Mouse (Mus musculus) heart, postnatal 0 days (tissue): ENCODE measurements around the gene Syt1. TPM values are rescaled to one million over a fixed set of nuclear protein-coding genes. Genes with fewer than 3 reads are reported as not detected.
A peak's percentile ranks its signal among the peaks of the same experiment; 100 is the strongest.

Experiments used
- ATAC-seq: fragments of 200-750 bp; cut with Nextera tagmentation; 2 replicates; pipeline ENCODE4 v1.8.0; 2017; ENCODE audit warnings: low read depth, moderate number of reproducible peaks, moderate library complexity; ENCODE audit not compliant: insufficient read depth
- DNase-seq: peaks from one replicate; pipeline ENCODE4 v3.0.0-alpha.2; 2016; ENCODE audit warnings: low spot score
- H3K27ac ChIP-seq: fragments of 300-500 bp; sonication (generic); 2 replicates; pipeline ENCODE4 v1.5.1; 2014; ENCODE audit warnings: low read depth, mild to moderate bottlenecking
- H3K27me3 ChIP-seq: fragments of 300-500 bp; sonication (generic); 2 replicates; pipeline ENCODE4 v1.6.1; 2014; ENCODE audit warnings: low read length, mixed read lengths; ENCODE audit not compliant: control insufficient read depth, insufficient read depth
- H3K36me3 ChIP-seq: fragments of 300-500 bp; sonication (generic); replicated peaks from 2 replicates; pipeline ENCODE4 v1.6.1; 2014; ENCODE audit warnings: low read length, mixed read lengths; ENCODE audit not compliant: control insufficient read depth, insufficient read depth
- H3K4me1 ChIP-seq: fragments of 300-500 bp; sonication (generic); 2 replicates; pipeline ENCODE4 v1.6.1; 2014; ENCODE audit warnings: antibody characterized with exemption; ENCODE audit not compliant: control insufficient read depth, insufficient read depth
- H3K4me2 ChIP-seq: fragments of 300-500 bp; sonication (generic); 2 replicates; pipeline ENCODE4 v1.6.1; 2014; ENCODE audit warnings: low read depth, mild to moderate bottlenecking, low read length, moderate library complexity
- H3K4me3 ChIP-seq: fragments of 300-500 bp; sonication (generic); 2 replicates; pipeline ENCODE4 v1.5.1; 2014; ENCODE audit warnings: low read depth, low read length
- H3K9ac ChIP-seq: fragments of 300-500 bp; sonication (generic); replicated peaks from 2 replicates; pipeline ENCODE4 v1.6.1; 2014; ENCODE audit warnings: low read depth, low read length, mixed read lengths
- H3K9me3 ChIP-seq: fragments of 300-500 bp; sonication (generic); replicated peaks from 2 replicates; pipeline ENCODE4 v1.6.1; 2016; ENCODE audit warnings: low read length; ENCODE audit not compliant: control insufficient read depth
- CTCF ChIP-seq: IDR thresholded peaks from 2 replicates; pipeline ENCODE4 v1.5.1; 2016; ENCODE audit warnings: antibody characterized with exemption, control low read depth, low read depth
- EP300 ChIP-seq: IDR thresholded peaks from 2 replicates; pipeline ENCODE4 v1.6.1; 2016; ENCODE audit warnings: antibody characterized with exemption, low read depth
- WGBS: fragments of 180-500 bp; shearing (Covaris S2); extraction: QIAGEN DNeasy Blood & Tissue Kit; methylation state at CpG from one replicate; pipeline ENCODE4 v1.1.7; 2014; 5-methylcytosine and 5-hydroxymethylcytosine counted together
- polyA plus RNA-seq: library from polyadenylated mRNA; unstranded; fragments of >200 nt; fragmentation: Nextera tagmentation; extraction: Ambion mirVana; gene quantifications from 2 replicates; pipeline ENCODE4 v1.2.1, GENCODE M21; 2015
- total RNA-seq: library from RNA; depleted of rRNA; stranded (reverse); fragments of >200 nt; gene quantifications from 2 replicates; pipeline ENCODE4 v1.2.3, GENCODE M21; 2014; ENCODE audit warnings: low replicate concordance

The Syt1 gene
- total and polyA plus RNA-seq, 2 experiments from 2014 or later = 0.08 TPM; not detected in 1

DNA sequence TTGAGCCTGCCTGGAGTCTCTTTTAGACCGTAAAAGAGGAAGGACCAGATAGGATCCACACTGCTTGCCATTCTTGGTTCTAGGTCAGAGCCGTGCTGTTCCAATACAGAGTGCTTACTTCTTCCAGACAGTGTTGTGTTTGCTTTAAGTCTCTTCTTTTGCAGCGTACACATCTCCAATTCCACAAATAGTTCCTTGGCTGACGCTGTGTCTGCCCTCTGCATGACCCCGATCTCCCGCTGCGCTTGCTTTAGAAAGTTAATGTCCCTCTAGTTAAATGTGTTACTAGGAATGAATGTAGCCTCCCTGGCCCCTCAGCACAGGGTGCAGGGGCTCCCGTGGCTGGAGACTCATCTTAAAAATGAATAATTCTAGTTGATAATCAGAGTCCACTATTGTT lies 442.6 kb downstream of the Syt1 start:
- peak; percentile 62 for ATAC-seq
- H3K9me3 ChIP-seq = no peaks in the 10 kb centered on the region
- H3K27me3 ChIP-seq = no peaks in the 10 kb centered on the region
- no peaks in the 10 kb centered on the region for H3K36me3 ChIP-seq
- H3K27ac ChIP-seq = peak overlapping the region; percentile 5; the same call in 1 of the 2 replicates
- TF ChIP-seq CTCF = no peak
- no peak for TF ChIP-seq EP300
- no peak overlapping the region for H3K9ac ChIP-seq
- DNase-seq = peak; percentile 15
- H3K4me2 ChIP-seq = peak overlapping the region; percentile 7; the same call in 1 of the 2 replicates
- H3K4me1 ChIP-seq = peaks cover 12% of the 10 kb centered on the region; the same call in 1 of the 2 replicates
- no peak overlapping the region for H3K4me3 ChIP-seq
- WGBS = 7% methylated on average over 8 of the region's 8 CpGs

GRCm38 (mm10) chr10:108567456-108567855 lies 443.3 kb downstream of the Syt1 start:
- Histone ChIP-seq H3K27me3 (no peaks in the 10 kb centered on the region), H3K36me3 (no peaks in the 10 kb centered on the region), H3K4me1 (peaks cover 12% of the 10 kb centered on the region; the same call in 1 of the 2 replicates), H3K4me2 (no peak overlapping the region), H3K9me3 (no peaks in the 10 kb centered on the region), H3K27ac (no peak overlapping the region), H3K9ac (no peak overlapping the region), H3K4me3 (no peak overlapping the region)
- ATAC-seq (no peak), DNase-seq (no peak)
- TF ChIP-seq EP300 (no peak), CTCF (no peak)
- 86% methylated on average over 6 of the region's 6 CpGs for WGBS

DNA sequence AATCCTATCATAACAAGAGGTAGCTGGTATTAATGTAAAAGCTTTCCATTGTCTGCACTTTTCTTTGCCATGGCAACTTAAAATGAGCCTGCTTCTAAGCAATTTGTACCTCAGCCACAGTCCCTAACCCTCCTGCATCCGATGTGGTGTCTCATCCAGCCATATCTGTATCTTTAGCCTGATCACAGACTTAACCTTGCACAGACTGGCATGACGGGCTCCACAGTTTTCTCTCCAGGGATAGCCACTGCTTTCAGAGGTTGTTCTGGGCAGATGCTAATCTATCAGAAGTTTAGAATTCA lies 451.2 kb downstream of the Syt1 start:
- no peak for ATAC-seq

DNA sequence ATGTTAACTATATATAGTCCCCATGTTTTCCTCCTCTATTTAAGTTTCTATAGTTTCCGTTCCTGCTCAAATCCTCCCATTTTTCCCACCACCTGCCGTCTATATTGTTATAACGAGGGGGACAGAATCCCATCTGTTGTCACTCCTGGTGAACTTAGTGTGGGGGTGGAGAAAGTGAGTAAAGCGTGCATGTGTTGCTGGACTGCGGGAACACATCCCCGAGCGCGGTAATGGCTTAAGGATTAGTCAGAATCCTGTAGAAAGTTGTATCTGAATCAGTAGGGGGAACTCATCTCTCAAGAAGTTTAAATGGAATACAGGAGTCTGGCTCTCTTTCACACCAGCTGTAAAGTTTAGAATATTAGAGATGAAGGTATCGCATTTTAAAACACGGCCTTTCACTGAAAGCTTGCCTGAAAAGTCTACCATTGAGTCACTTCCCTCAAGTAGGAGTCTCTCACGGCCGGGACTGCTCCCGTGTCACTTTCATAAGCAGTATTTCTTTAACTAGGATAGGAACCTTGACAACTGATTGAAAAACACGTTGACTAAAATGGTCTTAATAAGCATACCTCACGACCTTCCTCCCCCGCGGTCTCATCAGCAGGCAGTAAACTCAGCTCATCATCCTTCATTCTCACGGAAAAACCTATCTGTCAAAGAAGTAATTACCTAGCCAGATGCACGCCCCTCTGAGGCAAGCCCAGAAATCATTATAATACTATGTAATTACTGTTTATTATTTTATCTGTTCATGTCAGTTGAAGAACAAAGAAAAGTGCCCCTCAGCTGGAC lies 451.8 kb downstream of the Syt1 start:
- no peak overlapping the region for H3K9ac ChIP-seq
- H3K36me3 ChIP-seq = no peaks in the 10 kb centered on the region
- no peak overlapping the region for H3K27ac ChIP-seq
- no peaks in the 10 kb centered on the region for H3K4me1 ChIP-seq
- H3K9me3 ChIP-seq = no peaks in the 10 kb centered on the region
- 77% methylated on average over 19 of the region's 19 CpGs for WGBS
- no peak overlapping the region for H3K4me3 ChIP-seq
- TF ChIP-seq EP300 (no peak), CTCF (no peak)
- ATAC-seq (no peak), DNase-seq (no peak)
- H3K27me3 ChIP-seq = no peaks in the 10 kb centered on the region
- no peak overlapping the region for H3K4me2 ChIP-seq

More for the DNA sequence above, 451.2 kb downstream of the Syt1 start:
- no peak overlapping the region for H3K9ac ChIP-seq
- no peak overlapping the region for H3K4me2 ChIP-seq
- H3K4me1 ChIP-seq = no peaks in the 10 kb centered on the region
- no peak overlapping the region for H3K4me3 ChIP-seq
- H3K27me3 ChIP-seq = no peaks in the 10 kb centered on the region
- TF ChIP-seq EP300 = no peak
- no peak for TF ChIP-seq CTCF
- no peaks in the 10 kb centered on the region for H3K36me3 ChIP-seq
- WGBS = 69% methylated on average over 2 of the region's 2 CpGs
- no peak overlapping the region for H3K27ac ChIP-seq
- no peaks in the 10 kb centered on the region for H3K9me3 ChIP-seq
- no peak for DNase-seq

GRCm38 (mm10) chr10:108552544-108552943 lies 458.2 kb downstream of the Syt1 start:
- Histone ChIP-seq H3K9me3 (no peaks in the 10 kb centered on the region), H3K4me3 (no peak overlapping the region), H3K4me1 (no peaks in the 10 kb centered on the region), H3K27ac (no peak overlapping the region), H3K4me2 (no peak overlapping the region), H3K9ac (no peak overlapping the region), H3K27me3 (no peaks in the 10 kb centered on the region), H3K36me3 (no peaks in the 10 kb centered on the region)
- 76% methylated on average over 6 of the region's 6 CpGs for WGBS
- ATAC-seq (no peak), DNase-seq (no peak)
- TF ChIP-seq EP300 = no peak
- no peak for TF ChIP-seq CTCF

DNA sequence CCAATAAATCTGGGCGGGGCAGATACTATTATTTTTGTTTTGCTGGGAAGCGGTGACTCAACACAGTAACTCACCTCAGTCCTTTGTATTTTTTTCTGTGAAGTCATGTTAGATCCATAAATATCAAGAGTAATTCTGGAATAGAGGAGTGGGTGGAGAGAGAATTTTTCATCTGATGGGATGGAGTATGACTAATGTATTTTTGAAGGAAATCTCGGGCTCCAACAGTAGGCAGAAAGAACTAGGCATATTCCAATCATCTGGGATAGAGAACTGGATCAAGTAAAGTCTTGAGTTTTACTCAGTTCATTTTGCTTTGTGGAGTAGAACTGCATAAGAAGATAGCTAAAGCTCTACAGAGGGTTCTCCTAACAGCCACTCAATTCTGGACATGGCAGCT lies 465.1 kb downstream of the Syt1 start:
- no peaks in the 10 kb centered on the region for H3K36me3 ChIP-seq
- TF ChIP-seq EP300 (no peak), CTCF (no peak)
- 79% methylated on average over 3 of the region's 3 CpGs for WGBS

More for the DNA sequence above, 465.1 kb downstream of the Syt1 start:
- Histone ChIP-seq H3K27me3 (no peaks in the 10 kb centered on the region), H3K9me3 (no peaks in the 10 kb centered on the region), H3K27ac (no peak overlapping the region), H3K9ac (no peak overlapping the region), H3K4me2 (no peak overlapping the region), H3K4me1 (no peaks in the 10 kb centered on the region), H3K4me3 (no peak overlapping the region)
- ATAC-seq (no peak), DNase-seq (no peak)
